Mouse (Mus musculus) C2C12 (cell line): ENCODE results near the gene St6galnac6. TPM values are rescaled to one million over a fixed set of nuclear protein-coding genes. Genes with fewer than 3 reads are reported as not detected.

ENCODE experiments used
- H3K27me3 ChIP-seq: one replicate; pipeline ENCODE4 v1.6.1; 2011; ENCODE audit not compliant: control insufficient read depth, insufficient read depth, insufficient read length
- H3K36me3 ChIP-seq: one replicate; pipeline ENCODE4 v1.6.1; 2011; ENCODE audit not compliant: control insufficient read depth, insufficient read depth
- H3K4me3 ChIP-seq: one replicate; pipeline ENCODE4 v1.5.1; 2011; ENCODE audit warnings: mild to moderate bottlenecking, control low read depth; ENCODE audit not compliant: poor library complexity, insufficient read depth, severe bottlenecking
- H3K79me2 ChIP-seq: one replicate; pipeline ENCODE4 v1.6.1; 2011; ENCODE audit not compliant: control insufficient read depth, insufficient read depth
- H3K79me3 ChIP-seq: one replicate; pipeline ENCODE4 v1.6.1; 2011; ENCODE audit warnings: low read depth, control low read depth
- H3ac ChIP-seq: one replicate; pipeline ENCODE3; 2011; ENCODE audit warnings: low read depth; ENCODE audit not compliant: control insufficient read depth, insufficient read length
- CEBPB ChIP-seq: IDR thresholded peaks from one replicate; pipeline ENCODE4 v1.6.1; 2011; ENCODE audit warnings: low read depth, mild to moderate bottlenecking, control low read depth, moderate library complexity
- CTCF ChIP-seq: IDR thresholded peaks from one replicate; pipeline ENCODE4 v1.5.1; 2011; ENCODE audit not compliant: control insufficient read depth, insufficient read depth, insufficient read length
- FOSL1 ChIP-seq: IDR thresholded peaks from one replicate; pipeline ENCODE4 v1.8.0; 2011; ENCODE audit warnings: mild to moderate bottlenecking, low read length; ENCODE audit not compliant: poor library complexity, insufficient read depth, severe bottlenecking
- MAX ChIP-seq: IDR thresholded peaks from one replicate; pipeline ENCODE4 v1.6.1; 2011; ENCODE audit warnings: mild to moderate bottlenecking, control low read depth
- MYOD1 ChIP-seq: IDR thresholded peaks from one replicate; pipeline ENCODE4 v1.6.1; 2011; ENCODE audit warnings: low read depth; ENCODE audit not compliant: control insufficient read depth, insufficient read length
- MYOG ChIP-seq: IDR thresholded peaks from one replicate; pipeline ENCODE4 v1.6.1; 2011; ENCODE audit not compliant: control insufficient read depth, insufficient read length; ENCODE audit errors: extremely low read depth
- USF1 ChIP-seq: IDR thresholded peaks from one replicate; pipeline ENCODE4 v1.6.1; 2011; ENCODE audit warnings: low read depth, mild to moderate bottlenecking, control low read depth, moderate library complexity
- polyA plus RNA-seq: library from polyadenylated mRNA; unstranded; fragments of >200 nt; fragmentation: generic; extraction: Trizol; gene quantifications from one replicate; pipeline ENCODE4 v1.2.1, GENCODE M21; 2012; ENCODE audit warnings: missing spikeins

Gene St6galnac6
- polyA plus RNA-seq, 1 experiment, result 59.1 TPM

DNA sequence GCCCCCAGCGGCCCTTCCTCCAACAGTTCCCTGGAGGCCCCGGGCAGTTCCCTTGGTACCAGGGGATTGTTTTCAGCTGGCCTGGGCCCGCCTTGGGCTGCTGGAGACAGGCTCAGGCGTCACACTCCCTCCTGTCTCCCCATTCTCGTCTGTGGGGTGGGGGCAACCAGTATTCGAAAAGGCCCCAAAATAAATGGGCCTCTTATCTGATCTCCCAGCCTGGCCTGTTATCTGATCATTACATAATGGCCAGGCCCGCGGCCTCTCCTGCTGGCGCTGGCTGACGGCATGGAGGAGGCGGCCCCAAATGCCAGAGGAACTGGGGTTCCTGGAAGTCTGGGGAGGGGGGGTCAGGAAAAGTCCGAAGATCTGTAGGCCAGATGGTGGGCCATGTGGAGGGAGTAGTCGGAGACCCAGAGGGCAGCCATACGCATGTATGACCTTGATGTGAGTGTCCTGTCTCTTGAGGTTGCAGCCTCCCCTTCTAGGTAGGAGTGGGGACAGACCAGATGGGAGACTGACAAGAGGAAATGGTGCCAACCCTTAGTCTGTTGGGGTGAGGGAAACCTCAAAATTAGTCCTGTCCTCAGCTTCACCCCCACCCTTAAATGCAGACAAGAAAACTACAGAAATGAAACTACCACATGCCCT lies 55.4 kb downstream of the St6galnac6 start:
- H3K4me3 ChIP-seq, result no peak overlapping the region
- H3K36me3 ChIP-seq, result no peaks in the 10 kb centered on the region
- H3K79me2 ChIP-seq, result no peaks in the 10 kb centered on the region
- H3K79me3 ChIP-seq, result no peaks in the 10 kb centered on the region
- no peak for TF ChIP-seq FOSL1
- no peak for TF ChIP-seq USF1
- no peak for TF ChIP-seq MAX
- TF ChIP-seq MYOD1, result no peak
- TF ChIP-seq MYOG, result no peak
- no peak for TF ChIP-seq CEBPB
- TF ChIP-seq CTCF, result no peak
- no peak overlapping the region for H3ac ChIP-seq
- no peaks in the 10 kb centered on the region for H3K27me3 ChIP-seq

DNA sequence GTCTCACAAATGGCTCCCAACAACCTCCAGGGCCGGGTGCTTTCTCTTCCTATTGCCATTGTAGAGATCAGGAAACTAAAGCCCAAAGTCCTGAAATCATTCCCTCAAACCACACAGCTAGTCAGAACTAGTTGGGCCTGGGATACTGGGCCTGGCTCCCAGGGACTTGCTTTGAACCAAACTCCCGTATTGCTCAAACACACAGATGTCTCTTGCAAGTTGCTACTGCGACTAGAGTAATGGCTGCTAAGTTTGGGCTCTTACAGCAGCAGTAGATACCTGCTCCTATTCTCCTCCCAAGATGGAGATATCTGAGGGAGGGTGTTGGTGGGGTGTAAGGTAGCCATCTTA lies 55.9 kb downstream of the St6galnac6 start:
- no peak for TF ChIP-seq CTCF
- Histone ChIP-seq H3K79me2 (no peaks in the 10 kb centered on the region), H3K36me3 (no peaks in the 10 kb centered on the region), H3K4me3 (no peak overlapping the region), H3K27me3 (no peaks in the 10 kb centered on the region), H3ac (no peak overlapping the region), H3K79me3 (no peaks in the 10 kb centered on the region)

DNA sequence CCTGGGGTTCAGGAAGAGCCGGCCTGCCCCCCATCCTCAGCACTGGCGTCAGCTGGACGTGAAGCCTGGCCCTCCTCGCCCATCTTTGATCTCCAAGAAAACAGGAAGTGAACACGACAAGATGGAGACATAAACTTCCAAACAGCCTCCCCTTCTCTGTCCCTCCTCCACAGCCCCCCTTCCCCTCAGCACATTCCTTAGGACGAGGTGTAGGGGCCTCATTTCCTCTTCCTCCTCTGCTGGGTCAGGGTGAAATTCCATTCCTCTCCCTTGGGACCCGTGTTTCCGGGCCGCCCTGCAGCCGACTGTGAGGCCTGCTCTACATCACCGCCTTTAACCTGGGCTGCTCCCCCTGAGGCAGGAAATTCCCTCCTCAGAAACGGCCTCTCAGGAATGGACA lies 56.3 kb downstream of the St6galnac6 start:
- no peaks in the 10 kb centered on the region for H3K36me3 ChIP-seq
- no peaks in the 10 kb centered on the region for H3K27me3 ChIP-seq
- no peak overlapping the region for H3K4me3 ChIP-seq
- H3ac ChIP-seq, result no peak overlapping the region
- TF ChIP-seq USF1, result no peak
- TF ChIP-seq CEBPB, result no peak
- no peak for TF ChIP-seq MYOG
- H3K79me3 ChIP-seq, result no peaks in the 10 kb centered on the region
- no peaks in the 10 kb centered on the region for H3K79me2 ChIP-seq

DNA sequence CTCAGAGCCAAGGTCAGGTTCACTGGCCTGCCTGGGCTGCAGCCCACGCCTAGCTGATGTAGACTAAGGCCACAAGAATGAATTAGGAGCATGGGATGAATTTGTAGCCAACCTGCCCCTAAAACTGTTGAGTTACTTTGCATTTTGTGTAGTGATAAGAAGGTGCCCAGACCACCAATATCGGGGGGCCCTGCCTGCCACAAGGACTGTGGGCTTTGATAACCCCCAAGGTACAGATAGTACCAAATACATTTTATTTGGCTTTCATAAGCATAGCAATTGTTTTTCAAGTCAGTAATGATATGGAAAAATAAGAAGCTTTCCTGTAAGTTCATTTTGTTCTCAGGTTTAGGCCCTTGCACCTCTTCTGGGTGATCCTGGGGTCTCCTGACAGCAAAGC lies 59.4 kb downstream of the St6galnac6 start:
- Histone ChIP-seq H3K36me3 (no peaks in the 10 kb centered on the region), H3ac (no peak overlapping the region), H3K27me3 (no peaks in the 10 kb centered on the region), H3K79me2 (no peaks in the 10 kb centered on the region), H3K4me3 (no peak overlapping the region), H3K79me3 (no peaks in the 10 kb centered on the region)
- TF ChIP-seq MAX, result no peak
- no peak for TF ChIP-seq CEBPB
- TF ChIP-seq CTCF, result no peak
- TF ChIP-seq MYOD1, result no peak
- TF ChIP-seq FOSL1, result no peak
- TF ChIP-seq MYOG, result no peak
- no peak for TF ChIP-seq USF1

DNA sequence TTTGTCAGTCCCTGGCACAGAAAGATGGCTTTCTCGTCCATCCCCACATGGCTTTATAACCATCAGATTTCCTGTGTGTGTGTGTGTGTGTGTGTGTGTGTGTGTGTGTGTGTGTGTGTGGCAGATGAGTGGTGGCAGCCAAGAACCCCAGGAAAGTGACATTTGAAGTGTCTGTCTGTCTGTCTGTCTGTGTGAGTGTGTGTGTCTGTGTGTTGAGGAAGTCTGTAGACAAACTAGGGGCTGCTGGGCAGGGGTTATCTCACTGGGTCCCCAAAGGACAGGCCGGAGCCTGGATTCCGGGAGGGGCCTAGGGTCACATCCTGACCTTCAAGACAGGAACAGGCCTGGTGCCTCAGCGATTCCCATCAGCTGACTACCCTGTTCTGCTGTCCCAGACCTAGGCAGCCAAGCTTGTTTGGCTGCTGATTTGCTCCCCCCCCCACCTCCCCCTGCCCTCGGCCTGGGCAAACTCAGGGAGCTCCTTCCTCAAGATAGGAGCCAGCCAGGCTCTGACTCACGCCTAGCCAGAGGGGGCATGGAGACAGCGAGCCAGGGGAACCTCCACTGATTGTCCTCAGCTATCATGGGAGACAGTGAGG lies 62.1 kb downstream of the St6galnac6 start:
- TF ChIP-seq USF1 (no peak), FOSL1 (no peak), MYOD1 (no peak), MAX (no peak), MYOG (no peak), CEBPB (no peak), CTCF (no peak)
- Histone ChIP-seq H3ac (no peak overlapping the region), H3K79me2 (no peaks in the 10 kb centered on the region), H3K36me3 (no peaks in the 10 kb centered on the region), H3K79me3 (no peaks in the 10 kb centered on the region), H3K27me3 (no peaks in the 10 kb centered on the region), H3K4me3 (no peak overlapping the region)

DNA sequence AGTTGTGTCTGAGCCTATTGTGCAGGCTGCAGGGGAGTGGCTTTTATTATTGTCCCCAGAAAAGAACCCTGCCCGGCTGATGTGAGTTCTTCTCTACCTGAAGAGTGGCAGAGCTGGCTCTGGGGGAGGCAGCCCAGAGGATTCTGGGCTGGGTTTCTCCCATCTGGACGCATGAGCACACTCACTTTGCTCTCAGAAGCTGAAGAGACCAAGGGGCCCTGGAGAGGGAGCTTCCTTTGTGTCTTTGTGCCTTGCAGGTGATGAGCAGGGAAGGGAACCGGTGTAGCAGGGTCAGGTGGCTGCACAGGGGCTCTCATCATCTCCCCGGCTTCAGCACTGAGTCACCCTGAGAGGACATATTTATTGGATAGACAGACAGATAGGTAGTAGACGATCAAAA lies 62.8 kb downstream of the St6galnac6 start:
- no peaks in the 10 kb centered on the region for H3K36me3 ChIP-seq
- TF ChIP-seq USF1 (no peak), CEBPB (no peak), CTCF (no peak), MYOD1 (no peak), MYOG (no peak), FOSL1 (no peak), MAX (no peak)
- no peaks in the 10 kb centered on the region for H3K79me2 ChIP-seq
- H3K4me3 ChIP-seq, result no peak overlapping the region
- H3K79me3 ChIP-seq, result no peaks in the 10 kb centered on the region
- no peaks in the 10 kb centered on the region for H3K27me3 ChIP-seq
- H3ac ChIP-seq, result no peak overlapping the region
